In the genomic region with DNA sequence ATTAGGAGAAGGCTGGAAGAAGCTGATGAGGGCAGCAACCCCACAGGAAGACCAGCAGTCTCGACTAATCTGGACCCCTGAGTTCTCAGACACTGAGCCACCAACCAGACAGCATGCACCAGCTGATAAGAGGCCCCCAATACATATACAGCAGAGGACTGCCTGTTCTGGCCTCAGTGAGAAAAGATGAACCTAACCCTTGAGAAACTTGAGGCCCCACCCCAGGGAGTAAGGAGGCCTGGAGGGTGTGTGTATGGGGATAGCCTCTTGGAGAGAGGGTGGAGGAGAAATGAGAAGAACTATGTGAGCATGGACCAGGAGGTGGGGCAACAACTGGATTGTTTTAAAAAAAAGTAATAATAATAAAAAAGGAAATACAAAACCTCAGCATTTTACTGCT, we compare ENCODE assay signal across 25 mouse cellular contexts.
DNase-seq lines count a peak whose midpoint lies in the region; ATAC-seq and TF ChIP-seq lines count a peak whose summit lies in the region.
"Had no signal": no experiment of that assay in that cellular context is flagged by ENCODE, and none has a peak within 500 bp of the region (broad histone marks: within the 10 kb centered on the region; RNA-seq: fewer than 3 reads in every experiment).

No protein-coding gene starts in this region.

- no peak for TF ChIP-seq EP300 in liver, postnatal 0 days (IDR thresholded peaks at IDR 0.05; ENCODE audit: low read depth)

- H3K4me3 ChIP-seq in liver, postnatal 0 days (ENCODE audit: low read depth, low read length): no peak overlapping the region
- no peak overlapping the region for H3K4me3 ChIP-seq in liver, embryonic 13.5 days (replicated peaks)
- H3K4me3 ChIP-seq in intestine, embryonic 15.5 days (replicated peaks): no peak overlapping the region
- H3K4me3 ChIP-seq: forebrain, embryonic 10.5 days; forebrain, embryonic 13.5 days; heart, embryonic 12.5 days; heart, embryonic 15.5 days; hindbrain, embryonic 10.5 days; hindbrain, embryonic 13.5 days had no signal

- no peaks in the 10 kb centered on the region for H3K9me3 ChIP-seq in liver, postnatal 0 days (ENCODE audit: low read length)
- H3K9me3 ChIP-seq in liver, embryonic 13.5 days (replicated peaks): no peaks in the 10 kb centered on the region
- no peaks in the 10 kb centered on the region for H3K9me3 ChIP-seq in intestine, embryonic 15.5 days
- H3K9me3 ChIP-seq: forebrain, embryonic 10.5 days; forebrain, embryonic 13.5 days; heart, embryonic 12.5 days; heart, embryonic 15.5 days; hindbrain, embryonic 10.5 days; hindbrain, embryonic 13.5 days had no signal

- WGBS in liver, postnatal 0 days (ENCODE audit: insufficient replicate concordance): 30% methylated on average over 1 of the region's 1 CpGs
- 0% methylated on average over 1 of the region's 1 CpGs for WGBS in liver, embryonic 13.5 days (ENCODE audit: insufficient replicate concordance)
- WGBS in intestine, embryonic 15.5 days: 52% methylated on average over 1 of the region's 1 CpGs

- H3K27me3 ChIP-seq in liver, postnatal 0 days (ENCODE audit: insufficient read depth, low read length): no peaks in the 10 kb centered on the region
- H3K27me3 ChIP-seq in liver, embryonic 13.5 days: no peaks in the 10 kb centered on the region
- no peaks in the 10 kb centered on the region for H3K27me3 ChIP-seq in intestine, embryonic 15.5 days (replicated peaks)
- H3K27me3 ChIP-seq: forebrain, embryonic 13.5 days; heart, embryonic 12.5 days; heart, embryonic 15.5 days; hindbrain, embryonic 13.5 days had no signal

- DNase-seq in liver (peak; percentile 5), MN1 (ENCODE audit: low spot score) (no peak)
- DNase-seq in liver, postnatal 0 days: no peak
- DNase-seq in c-Kit-positive CD71-positive TER-119-positive erythroid progenitor cells, embryonic 14.5 days (ENCODE audit: low spot score): peak; percentile 18
- peak; percentile 14 for DNase-seq in liver, embryonic 13.5 days
- DNase-seq in retina, postnatal 1 day: no peak
- DNase-seq in spleen, adult 12 weeks (ENCODE audit: low spot score): no peak
- DNase-seq: adrenal gland, postnatal 10 days; adrenal gland, postnatal 36 days; cerebellum, adult 18-20 months; cerebellum, adult 9-10 months; cerebellum, postnatal 14 days; gastrocnemius, postnatal 25 days; heart, adult 18-20 months; heart, postnatal 10 days; heart, postnatal 36 days had no signal

- no peak overlapping the region for H3K9ac ChIP-seq in liver, postnatal 0 days (replicated peaks)
- H3K9ac ChIP-seq in liver, embryonic 13.5 days: no peak overlapping the region
- H3K9ac ChIP-seq in intestine, embryonic 15.5 days: no peak overlapping the region
- H3K9ac ChIP-seq: forebrain, embryonic 13.5 days; heart, embryonic 12.5 days; heart, embryonic 15.5 days; hindbrain, embryonic 13.5 days had no signal

- no peak overlapping the region for H3K27ac ChIP-seq in liver, postnatal 0 days (ENCODE audit: low read depth)
- no peak overlapping the region for H3K27ac ChIP-seq in liver, embryonic 13.5 days
- H3K27ac ChIP-seq in intestine, embryonic 15.5 days: no peak overlapping the region
- H3K27ac ChIP-seq: forebrain, embryonic 10.5 days; forebrain, embryonic 13.5 days; heart, embryonic 15.5 days; hindbrain, embryonic 10.5 days; hindbrain, embryonic 13.5 days had no signal

- H3K4me1 ChIP-seq in liver, postnatal 0 days (ENCODE audit: insufficient read depth): no peaks in the 10 kb centered on the region
- H3K4me1 ChIP-seq in liver, embryonic 13.5 days (replicated peaks): peaks cover 4% of the 10 kb centered on the region
- H3K4me1 ChIP-seq in intestine, embryonic 15.5 days (replicated peaks): no peaks in the 10 kb centered on the region
- H3K4me1 ChIP-seq: forebrain, embryonic 10.5 days; forebrain, embryonic 13.5 days; heart, embryonic 12.5 days; heart, embryonic 15.5 days; hindbrain, embryonic 10.5 days; hindbrain, embryonic 13.5 days had no signal

- H3K4me2 ChIP-seq in liver, postnatal 0 days (ENCODE audit: low read depth, low read length): no peak overlapping the region
- H3K4me2 ChIP-seq in liver, embryonic 13.5 days: no peak overlapping the region
- no peak overlapping the region for H3K4me2 ChIP-seq in intestine, embryonic 15.5 days (replicated peaks)
- H3K4me2 ChIP-seq: forebrain, embryonic 13.5 days; heart, embryonic 12.5 days; heart, embryonic 15.5 days; hindbrain, embryonic 13.5 days had no signal

- TF ChIP-seq CTCF in liver, postnatal 0 days (IDR thresholded peaks at IDR 0.05; ENCODE audit: low read depth): no peak

- no peaks in the 10 kb centered on the region for H3K36me3 ChIP-seq in liver, postnatal 0 days (replicated peaks; ENCODE audit: insufficient read depth, low read length)
- no peaks in the 10 kb centered on the region for H3K36me3 ChIP-seq in liver, embryonic 13.5 days
- H3K36me3 ChIP-seq in intestine, embryonic 15.5 days: no peaks in the 10 kb centered on the region
- H3K36me3 ChIP-seq: heart, embryonic 15.5 days; hindbrain, embryonic 10.5 days had no signal

- ATAC-seq in liver, postnatal 0 days: no peak
- ATAC-seq in liver, embryonic 13.5 days (ENCODE audit: low read depth): peak; percentile 88
- no peak for ATAC-seq in intestine, embryonic 15.5 days
- ATAC-seq: forebrain, embryonic 13.5 days; forebrain, embryonic 16.5 days; hindbrain, embryonic 16.5 days had no signal

Comparison
In these comparisons a context has a peak if more than half of its experiments do, and no peak if none do; other contexts are left out.
1. DNase-seq: peak in liver (single experiment), c-Kit-positive CD71-positive TER-119-positive erythroid progenitor cells, embryonic 14.5 days (single experiment) and liver, embryonic 13.5 days (single experiment); none in liver, postnatal 0 days (single experiment), MN1 (single experiment), retina, postnatal 1 day (single experiment) and spleen, adult 12 weeks (single experiment).